Mouse (Mus musculus) brain, embryonic 18.5 days (tissue): ENCODE data around the gene Epas1.

Experiments used
- DNase-seq: peaks from one replicate; pipeline ENCODE4 v3.0.0-alpha.2; 2012; ENCODE audit warnings: low read depth, low spot score

The Epas1 gene

DNA sequence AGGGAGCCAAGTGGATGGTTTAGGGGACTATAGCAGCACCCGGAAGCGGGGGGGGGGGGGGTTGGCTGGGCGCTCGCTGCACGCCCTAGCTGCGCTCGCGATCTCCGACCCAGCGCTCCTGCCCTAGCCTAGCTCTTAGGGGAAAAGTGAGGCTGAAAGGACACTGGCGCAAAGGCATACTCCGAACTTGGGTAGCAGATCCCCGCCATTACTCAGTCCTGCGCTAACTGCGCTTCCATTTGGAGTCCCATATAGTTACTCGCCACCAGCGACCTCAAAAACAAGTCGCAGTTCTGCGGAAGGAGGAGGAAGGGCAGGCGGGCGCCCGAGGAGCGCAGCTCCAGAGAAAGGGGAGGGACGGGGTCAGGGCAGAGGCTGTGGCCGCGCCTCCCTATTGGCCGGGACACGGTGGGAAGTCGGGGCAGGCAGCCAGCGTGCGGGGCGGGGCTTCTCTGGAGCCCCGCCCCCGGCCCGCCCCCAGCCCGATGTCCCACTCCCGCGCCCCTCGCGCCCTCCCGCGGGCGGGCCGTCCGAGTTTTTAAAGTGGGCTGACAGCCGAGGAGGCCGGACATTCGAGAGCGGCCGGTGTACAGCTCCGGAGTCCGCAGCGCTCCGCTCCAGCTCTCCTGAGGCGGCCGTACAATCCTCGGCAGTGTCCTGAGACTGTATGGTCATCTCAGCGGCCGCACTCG is at the start of gene Epas1:
Gene Epas1, plus strand, starts transcription at position 571 of the 692 bp plus-strand sequence.
- DNase-seq, result peak; percentile 18

DNA sequence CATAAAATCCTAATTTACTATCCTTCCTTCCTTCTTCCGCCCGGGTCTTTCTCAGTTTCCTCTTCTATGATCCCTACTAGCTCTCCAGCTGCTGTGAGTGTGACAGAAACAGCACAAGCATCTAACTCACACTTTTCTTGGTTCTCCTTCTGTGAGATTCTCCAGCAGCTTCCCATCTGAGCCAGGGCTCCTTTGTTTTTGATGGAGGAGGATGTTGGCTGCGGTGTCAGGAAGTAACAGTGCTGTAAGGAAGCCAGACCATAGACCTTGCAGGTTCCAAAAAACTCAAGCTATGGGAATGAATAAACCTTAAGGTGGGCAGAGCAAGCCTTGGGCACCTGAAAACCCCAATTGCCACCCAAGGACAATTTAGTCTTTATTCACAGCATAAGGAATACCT is 48.3 kb upstream of the Epas1 start:
- DNase-seq, result no peak

DNA sequence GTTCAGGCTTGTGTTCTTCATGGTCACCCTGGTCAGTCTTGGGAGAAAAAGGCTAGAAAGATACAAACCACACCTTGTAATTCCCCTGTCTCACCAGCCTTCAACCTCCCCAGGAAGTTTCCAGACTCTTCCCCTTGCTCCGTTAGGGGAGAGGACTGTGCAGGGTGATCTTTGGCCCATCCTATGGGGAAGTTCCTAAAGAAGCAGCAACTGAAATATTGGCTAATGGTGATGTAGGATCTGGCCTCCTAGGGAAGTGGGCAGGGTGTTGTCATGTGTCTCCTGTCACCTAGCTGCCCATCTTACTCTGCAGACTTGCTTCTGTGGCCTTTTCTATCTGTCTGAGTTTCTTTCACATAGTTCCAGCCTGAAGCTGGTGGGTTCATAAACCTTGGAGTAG is 47.0 kb upstream of the Epas1 start:
- DNase-seq, result no peak

DNA sequence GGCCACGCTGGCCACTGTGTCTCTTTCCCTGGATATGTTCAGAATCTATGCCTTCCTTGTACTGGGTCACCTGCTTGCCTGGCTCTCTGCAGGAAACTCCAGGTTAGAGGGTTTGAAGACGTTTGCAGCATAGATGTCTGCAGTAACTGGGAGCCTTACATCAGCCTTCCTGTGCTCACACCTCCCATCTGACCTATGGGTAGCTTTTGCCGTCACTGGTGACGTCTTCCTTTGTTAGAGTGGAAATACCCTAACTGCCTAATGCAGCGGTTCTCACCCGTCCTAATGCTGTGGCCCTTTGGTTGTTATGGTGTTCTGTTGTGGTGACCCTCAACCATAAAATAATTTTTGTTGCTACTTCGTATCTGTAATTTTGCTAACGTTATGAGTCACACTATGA is 43.7 kb upstream of the Epas1 start:
- DNase-seq, result no peak

DNA sequence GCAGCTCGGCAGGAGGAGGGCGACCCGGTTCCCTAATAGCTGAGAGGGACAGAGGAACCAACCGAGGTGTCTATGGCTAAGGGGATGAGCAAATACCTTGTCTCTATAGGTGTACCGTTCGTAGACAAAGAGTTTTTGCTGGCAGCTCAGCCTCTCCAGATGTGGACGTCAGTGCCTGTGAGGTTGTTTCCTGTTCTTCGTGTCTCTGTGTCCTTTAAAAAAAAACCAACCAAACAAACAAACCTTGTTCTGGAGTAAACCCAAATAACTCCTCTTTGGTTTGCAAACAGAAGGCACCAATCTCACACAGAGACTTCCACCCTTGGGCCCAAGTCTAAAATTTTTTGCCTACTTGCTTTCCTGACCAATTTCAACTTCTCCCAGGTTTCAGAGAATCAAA is 43.1 kb upstream of the Epas1 start:
- no peak for DNase-seq

DNA sequence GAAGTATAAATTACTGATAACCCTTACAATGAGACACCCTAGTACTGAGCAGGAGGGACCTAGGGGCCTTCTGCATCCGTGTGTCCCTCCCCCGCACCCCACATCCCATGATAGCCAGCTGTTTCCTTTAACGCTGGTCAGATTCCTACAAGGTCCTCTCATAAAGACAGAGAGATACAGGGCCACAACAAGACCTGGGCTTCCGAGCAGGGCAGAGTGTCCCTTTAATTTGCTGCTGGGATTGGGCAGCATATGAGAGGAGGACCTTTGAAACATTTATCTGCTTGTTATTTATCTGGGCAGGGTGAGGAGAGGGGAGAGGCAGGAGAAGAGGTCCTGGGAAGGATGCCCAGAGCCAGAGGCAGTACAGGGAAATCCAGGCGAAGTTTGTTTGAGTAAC is 41.6 kb upstream of the Epas1 start:
- no peak for DNase-seq

DNA sequence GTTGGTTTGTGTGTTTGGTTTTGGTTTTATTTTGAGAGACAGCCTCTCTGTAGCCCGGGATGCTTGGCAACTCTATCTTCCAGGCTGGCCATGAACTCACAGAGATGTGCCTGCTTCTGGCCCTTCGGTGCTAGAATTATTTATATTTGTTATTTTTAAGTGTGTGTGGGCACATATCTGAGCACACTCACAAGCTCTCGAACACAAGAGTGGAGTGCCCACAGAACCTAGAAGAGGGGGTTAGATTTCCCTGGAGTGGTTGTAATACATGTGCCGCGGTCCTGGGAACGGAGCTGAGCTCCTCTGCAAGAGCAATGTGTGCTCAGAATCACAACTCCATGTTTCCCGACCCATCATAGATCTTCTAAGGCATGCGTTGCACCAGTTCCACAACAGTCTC is 40.9 kb upstream of the Epas1 start:
- DNase-seq, result no peak

DNA sequence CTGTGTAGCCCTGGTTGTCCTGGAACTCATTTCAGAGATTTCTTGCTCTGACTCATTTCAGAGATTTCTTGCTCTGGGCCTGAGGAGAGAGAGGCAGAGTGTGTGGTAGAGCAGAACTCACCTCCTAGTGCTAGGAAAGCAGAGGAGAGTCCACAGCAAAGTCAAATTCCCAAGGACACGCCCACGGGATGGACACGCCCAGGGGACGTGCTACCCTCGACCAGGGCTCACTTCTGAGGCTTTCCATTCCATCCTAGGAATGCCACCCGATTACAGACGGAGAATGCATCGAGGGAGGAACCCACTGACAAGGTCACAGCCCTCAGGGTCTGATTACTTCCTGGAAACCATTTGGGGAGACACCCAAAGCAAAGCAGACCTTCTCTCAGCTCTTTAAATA is 39.9 kb upstream of the Epas1 start:
- DNase-seq, result no peak

DNA sequence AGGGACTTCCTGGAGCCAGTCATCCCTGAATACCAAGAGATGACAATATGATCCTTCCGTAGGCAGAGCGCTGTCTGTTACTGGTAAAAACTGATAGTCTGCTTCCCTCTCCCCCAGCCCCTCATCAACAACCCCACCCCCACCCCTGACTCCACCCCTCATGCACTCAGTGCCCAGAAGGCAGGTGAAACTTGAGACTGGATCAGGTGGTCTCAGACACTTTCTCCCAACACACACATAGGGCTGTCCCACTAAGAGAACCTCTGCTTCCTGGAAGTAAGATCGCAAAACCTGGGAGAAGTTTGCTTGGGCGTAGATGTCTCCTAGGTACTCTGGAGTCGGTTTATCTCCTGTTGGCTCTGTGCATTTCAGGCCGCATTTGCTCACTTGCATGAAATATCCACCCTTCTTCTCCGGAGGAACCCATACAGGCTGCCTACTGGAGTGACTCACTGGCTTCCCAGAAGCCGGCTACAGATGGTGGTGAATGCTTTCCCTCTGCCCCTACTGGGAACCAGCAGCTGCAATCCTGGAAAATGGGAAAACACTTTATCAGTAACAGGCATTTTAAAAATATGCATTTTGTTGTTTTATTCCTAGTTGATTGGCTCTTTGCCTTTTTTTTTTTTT is 28.6 kb upstream of the Epas1 start:
- no peak for DNase-seq

DNA sequence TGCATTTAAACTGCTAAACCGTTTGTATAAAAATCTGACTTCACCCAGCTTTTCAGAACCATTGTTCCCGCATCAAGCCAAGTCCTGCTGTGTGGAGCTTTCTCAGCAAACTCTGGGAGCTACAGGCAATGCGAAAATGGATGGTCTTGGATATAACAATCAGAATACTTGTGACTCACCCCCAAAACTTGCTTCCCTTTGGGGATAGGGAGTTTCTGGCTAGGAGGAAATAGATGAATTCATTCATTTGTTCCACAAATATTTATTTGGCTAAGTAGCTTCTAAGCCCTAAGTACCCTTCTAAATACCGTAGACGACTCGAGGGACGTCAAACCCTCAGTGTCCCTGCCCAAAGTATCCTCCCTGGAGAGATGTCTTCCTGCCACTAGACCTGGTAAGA is 27.0 kb upstream of the Epas1 start:
- DNase-seq, result no peak

DNA sequence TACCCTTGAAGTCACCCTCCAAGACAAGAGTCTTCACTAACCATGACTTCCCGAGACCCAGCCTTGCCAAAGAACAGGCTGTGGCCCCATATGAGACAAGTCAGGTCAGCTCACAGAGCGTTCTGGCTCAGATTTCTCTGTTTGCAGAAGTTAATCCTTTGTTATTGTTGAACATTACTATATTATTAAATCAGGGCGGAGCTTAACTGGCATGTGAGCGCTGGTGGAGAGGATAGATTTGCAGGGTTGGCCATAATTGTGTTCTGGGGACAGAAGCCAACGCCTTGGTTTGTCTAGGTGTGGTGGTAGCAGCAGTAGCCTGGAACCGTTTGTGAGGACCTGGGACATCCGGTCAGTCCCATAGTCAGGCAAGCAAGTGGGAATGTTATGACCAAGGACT is 26.5 kb upstream of the Epas1 start:
- DNase-seq, result no peak

DNA sequence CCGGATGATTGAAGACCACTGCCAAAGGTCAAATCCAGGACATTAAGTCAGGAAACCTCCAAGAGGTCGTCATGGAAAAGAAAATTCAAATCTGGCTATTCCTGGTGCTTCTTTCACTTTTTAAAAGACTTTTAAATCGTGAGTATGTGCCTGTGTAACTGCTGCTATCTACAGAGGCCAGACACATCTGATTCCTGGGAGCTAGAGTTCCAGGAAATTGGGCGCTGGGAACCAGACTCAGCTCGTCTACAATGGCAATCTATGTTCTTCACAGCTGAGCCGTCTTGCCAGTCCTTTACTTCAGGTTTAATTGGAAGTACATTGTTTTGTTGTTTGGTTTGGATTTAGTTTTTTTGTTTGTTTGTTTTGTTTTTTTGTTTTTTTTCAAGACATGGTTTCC is 22.2 kb upstream of the Epas1 start:
- DNase-seq, result no peak

DNA sequence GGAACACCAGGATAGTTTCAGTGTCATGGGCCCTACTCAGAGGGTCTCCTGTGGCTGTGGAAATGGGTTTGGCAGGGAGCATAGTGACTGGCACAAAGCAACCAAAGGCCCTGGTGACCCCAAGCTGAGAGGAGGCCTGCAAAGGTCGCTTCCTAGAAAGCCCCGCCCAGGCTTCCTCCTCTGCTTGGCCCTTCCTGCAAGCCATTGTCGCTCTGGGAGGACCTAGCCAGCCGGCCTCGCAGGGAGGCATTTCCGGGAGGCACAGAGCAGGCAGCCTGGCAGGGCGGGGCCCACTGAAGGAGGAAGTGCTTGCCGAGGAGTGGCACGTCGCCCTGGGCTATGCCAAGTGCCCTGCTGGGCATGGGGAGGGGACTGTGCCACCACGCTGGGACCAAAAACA is 21.5 kb upstream of the Epas1 start:
- DNase-seq, result no peak

DNA sequence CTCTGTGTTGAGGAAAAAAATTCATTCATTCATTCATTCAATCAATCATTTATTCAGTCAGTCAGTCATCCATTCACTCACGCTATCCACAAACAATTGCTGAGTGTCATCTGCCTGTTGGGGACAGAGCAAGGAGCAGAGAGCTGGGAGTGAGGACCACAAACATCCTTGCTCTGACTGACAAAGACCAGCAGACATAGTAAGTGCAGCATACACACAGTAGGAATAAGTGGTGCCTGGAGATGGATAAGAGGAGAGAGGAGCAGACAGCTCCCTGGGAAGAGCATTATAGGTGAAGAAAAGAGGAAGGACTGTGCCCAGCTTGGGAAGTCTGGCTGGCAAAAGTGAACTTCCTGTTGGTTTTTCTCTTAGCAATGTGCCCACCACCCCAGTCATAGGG is 21.0 kb upstream of the Epas1 start:
- DNase-seq, result no peak

DNA sequence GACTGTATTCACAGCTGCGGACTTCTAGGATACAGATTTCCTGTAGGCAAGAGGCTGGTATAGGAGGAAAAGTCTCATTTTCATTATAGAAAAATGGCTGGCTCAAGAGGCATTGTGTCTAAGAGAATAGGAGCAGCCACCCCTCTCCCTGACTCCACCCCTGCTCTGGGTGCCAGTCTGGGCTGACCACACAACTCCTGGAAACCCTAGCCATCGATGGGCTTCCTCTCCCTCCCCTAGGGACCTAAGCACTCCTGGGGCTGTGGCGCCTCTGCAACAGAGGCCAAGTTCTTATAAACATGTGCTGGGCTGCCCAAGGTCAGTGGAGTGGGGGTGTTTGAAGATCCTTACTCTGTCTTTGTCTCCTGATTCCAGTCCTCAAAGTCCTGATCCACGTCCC is 19.9 kb upstream of the Epas1 start:
- no peak for DNase-seq

DNA sequence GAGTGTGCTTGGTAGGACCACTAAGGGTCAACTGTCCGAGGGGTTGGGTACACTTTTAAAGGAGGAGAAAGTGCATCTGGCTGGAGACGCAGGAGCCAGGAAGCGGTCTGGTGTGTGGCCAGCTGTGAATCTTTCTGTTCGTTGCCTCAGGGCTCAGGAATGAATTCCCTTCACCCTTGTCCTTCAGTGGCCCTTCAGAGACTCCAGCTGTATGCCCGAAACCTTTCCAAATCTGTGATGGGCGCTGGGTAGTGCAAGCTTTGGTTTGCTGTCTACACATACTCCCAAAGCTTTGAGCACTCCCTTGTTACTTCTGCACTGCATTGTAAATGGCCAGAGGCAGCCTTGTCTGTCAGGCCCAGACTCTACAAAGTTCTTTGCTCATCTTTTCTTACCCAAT is 15.0 kb upstream of the Epas1 start:
- no peak for DNase-seq

DNA sequence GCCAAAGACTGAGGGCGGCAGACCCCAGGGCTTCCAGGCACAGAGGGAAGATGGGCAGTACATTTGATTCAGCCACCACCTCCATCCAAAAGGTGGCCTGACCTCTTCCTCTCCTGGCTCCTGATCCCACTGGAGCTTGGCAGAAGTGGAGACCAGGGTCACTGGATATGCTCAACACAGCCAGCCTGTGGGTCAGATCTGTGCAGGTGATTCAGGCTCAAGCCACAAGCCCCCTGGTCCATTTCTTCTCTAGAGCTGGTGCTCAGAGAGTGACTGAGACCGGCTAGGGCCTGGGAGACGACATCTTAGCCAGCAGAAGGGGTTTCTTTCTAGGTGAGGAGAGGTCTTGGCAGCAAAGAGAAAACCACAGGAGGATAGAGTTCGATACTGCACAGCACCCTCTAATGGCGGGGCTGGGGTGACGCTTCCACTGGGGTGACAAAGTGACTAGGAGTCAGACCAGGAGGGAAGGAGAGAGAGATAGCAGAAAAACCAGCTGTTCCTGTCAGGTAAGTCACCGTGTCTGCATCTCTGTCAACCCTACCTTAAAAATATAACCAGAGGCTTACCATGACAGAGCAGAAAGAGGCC is 10.1 kb upstream of the Epas1 start:
- no peak for DNase-seq

DNA sequence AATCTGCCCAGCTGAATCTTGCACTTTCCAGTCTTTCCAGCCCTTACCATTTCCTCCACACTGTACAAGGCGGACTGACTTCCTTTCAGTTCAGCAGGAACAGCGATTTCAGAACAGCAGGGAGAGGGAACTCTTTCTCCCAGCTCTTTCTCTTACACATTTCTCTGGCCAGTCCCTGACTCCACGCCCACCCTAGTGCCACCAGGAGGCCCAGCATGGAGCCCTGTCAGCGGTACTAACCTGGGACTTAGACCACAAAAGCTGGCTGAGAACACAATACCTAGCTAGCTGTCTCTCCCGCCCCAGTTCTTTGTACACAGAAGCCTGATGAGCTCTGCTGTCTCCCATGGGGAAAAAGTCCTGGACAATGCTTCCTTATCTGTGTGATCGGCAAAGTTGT is 8.6 kb upstream of the Epas1 start:
- no peak for DNase-seq

DNA sequence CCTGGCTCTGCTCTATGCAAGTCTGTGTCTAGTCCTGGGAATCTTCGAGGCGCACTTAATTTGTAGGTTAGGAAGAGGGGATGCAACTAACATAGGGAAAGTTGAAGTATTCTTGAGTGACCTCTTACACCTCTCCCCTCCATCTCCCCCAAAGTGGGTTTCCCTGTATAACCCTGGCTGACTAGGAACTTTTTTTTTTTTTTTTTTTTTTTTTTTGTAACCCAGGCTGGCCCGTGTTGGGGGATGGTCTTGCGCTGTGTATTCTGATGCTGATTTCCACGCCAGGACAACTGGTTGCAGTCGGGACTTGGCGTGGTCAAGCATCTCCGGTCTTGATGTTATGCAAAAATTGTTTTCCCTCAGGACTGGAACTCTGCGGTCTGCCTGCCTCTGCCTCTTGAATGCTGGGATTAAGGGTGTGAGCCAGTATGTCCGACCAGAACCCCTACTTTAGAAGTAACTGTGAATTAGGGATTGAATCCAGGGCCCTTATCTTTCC is 2.1 kb upstream of the Epas1 start:
- no peak for DNase-seq

DNA sequence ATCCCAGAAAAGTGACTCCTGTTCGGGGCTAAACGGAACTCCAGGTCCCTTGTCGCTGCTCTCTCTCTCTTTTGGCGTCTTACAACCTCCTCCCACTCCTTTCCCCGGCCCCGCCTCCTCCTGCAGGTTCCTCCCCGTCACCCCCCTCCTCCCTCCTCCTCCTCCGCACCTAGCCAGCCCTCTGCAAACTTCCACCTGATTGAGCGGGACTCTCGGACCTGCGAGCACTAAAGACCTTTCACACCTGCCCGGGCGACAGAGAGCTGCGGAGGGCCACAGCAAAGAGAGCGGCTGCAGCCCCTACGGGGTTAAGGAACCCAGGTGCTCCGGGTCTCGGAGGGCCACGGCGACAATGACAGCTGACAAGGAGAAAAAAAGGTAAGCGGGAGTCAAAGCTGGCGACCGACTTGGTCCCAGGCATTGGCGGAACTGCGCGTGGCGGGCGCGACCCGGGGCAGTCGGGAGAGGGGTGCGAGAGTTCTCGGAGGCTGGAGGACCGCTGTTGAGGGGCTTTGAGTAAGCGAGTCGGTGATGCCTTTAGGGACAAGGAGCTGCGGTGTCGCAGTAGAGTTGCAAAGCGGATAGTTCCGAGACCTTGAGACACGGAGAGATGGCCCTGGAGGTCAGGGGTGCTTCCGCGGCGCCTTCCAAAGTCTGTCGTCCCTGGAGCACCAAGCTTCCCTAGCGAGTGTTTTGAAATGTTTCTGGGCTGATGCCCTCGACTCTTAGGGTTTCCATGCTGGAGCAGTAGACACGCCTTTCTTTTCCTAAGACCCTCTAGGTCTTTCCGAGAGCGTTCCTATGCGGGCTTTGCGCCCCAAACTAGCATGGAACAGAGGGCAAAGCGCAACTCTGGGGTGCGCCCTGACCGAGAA is 668 bp downstream of the Epas1 start:
- no peak for DNase-seq

DNA sequence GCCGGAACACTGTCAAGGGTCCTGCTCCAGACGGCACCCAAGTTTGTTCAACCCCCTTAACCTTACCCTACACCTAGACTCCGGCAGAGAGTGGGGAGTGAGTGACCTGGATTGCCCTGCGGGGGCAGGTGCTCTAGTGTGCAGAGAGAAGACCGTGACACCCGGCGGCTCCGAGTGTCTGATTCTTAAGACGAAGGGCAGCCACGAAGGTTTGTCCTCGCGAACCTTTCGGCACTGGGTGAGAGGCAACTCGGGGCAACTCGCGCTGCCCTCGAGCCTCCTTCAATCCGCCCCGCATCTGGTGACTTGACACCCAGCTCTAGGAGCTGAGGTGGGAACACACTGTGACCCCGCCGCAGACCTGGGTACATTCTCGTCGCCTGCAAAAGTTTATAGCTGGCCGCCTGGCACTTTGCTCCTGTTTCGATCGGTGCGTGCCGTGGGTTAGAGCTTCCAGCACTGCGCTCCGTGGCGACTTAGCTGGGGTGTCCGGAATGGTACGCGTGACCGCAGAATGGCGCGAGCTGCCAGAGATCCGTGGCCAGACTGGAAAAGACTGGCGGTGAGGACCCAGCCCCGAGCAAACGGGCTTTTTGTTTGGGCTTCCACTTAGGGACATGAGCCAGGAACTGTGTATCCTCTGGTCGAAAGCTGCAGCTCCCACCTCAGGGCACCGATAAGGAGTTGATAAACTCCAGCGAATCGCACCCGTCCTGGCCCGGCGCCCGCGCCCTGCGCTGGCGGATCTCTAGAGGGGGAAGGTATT is 1.5 kb downstream of the Epas1 start:
- no peak for DNase-seq
